Mouse (Mus musculus) small intestine, adult 2 months (tissue): ENCODE results near the gene Zc3hav1l. TPM values are rescaled to one million over a fixed set of nuclear protein-coding genes. Genes with fewer than 3 reads are reported as not detected.

ENCODE experiments used
- H3K27ac ChIP-seq: fragments of 200-500 bp; 2 replicates; pipeline ENCODE4 v1.5.1; 2012; ENCODE audit warnings: low read depth, low read length, control low read depth, inconsistent platforms; ENCODE audit not compliant: insufficient read depth
- H3K27me3 ChIP-seq: fragments of 200-500 bp; 2 replicates; pipeline ENCODE4 v1.6.1; 2012; ENCODE audit warnings: mild to moderate bottlenecking, moderate library complexity, low read length, inconsistent platforms; ENCODE audit not compliant: control insufficient read depth, insufficient read depth
- H3K36me3 ChIP-seq: fragments of 200-500 bp; 2 replicates; pipeline ENCODE4 v1.6.1; 2012; ENCODE audit warnings: mild to moderate bottlenecking, low read length, control low read depth, inconsistent platforms; ENCODE audit not compliant: control insufficient read depth, insufficient read depth
- H3K4me1 ChIP-seq: fragments of 200-500 bp; 2 replicates; pipeline ENCODE4 v1.6.1; 2012; ENCODE audit warnings: low read length, inconsistent platforms, mixed read lengths; ENCODE audit not compliant: control insufficient read depth, insufficient read depth, insufficient read length
- H3K4me3 ChIP-seq: fragments of 200-500 bp; 2 replicates; pipeline ENCODE4 v1.5.1; 2012; ENCODE audit warnings: low read depth, mild to moderate bottlenecking, control low read depth, inconsistent platforms, low read length, moderate library complexity
- CTCF ChIP-seq: fragments of 200-500 bp; IDR thresholded peaks from 2 replicates; pipeline ENCODE4 v1.5.1; 2012; ENCODE audit warnings: low read depth, mild to moderate bottlenecking, control low read depth, inconsistent platforms, low read length, moderate library complexity, mixed read lengths; ENCODE audit not compliant: insufficient replicate concordance, insufficient read length; ENCODE audit errors: extremely low read depth
- POLR2A ChIP-seq: fragments of 200-500 bp; IDR thresholded peaks from 2 replicates; pipeline ENCODE4 v1.6.1; 2012; ENCODE audit warnings: low read depth, mild to moderate bottlenecking, control low read depth, inconsistent platforms, low read length, moderate library complexity
- WGBS: fragments of 180-500 bp; shearing (Covaris S2); methylation state at CpG from one replicate; pipeline ENCODE4 v1.1.7; 2018; 5-methylcytosine and 5-hydroxymethylcytosine counted together
- polyA plus RNA-seq: library from polyadenylated mRNA; depleted of rRNA; stranded (reverse); fragments of >200 nt; gene quantifications from 2 replicates; pipeline ENCODE4 v1.2.3, GENCODE M21; 2012; rRNA removed

The Zc3hav1l gene
- 0.80 and 1.3 TPM in 2 replicates for polyA plus RNA-seq

GRCm38 (mm10) chr6:38298761-38299401 is at the start of gene Zc3hav1l:
Gene Zc3hav1l, minus strand, starts transcription at chr6:38299259.
- WGBS: 1% methylated on average over 70 of the region's 70 CpGs
- no peak within 1 kb of the TSS for H3K27ac ChIP-seq
- no peaks in the 10 kb centered on the region; the same call in 1 of the 2 replicates for H3K4me1 ChIP-seq
- no peaks in the 10 kb centered on the region for H3K27me3 ChIP-seq
- peak within 1 kb of the TSS; percentile 78 for H3K4me3 ChIP-seq
- no peaks in the 10 kb centered on the region; the same call in 1 of the 2 replicates for H3K36me3 ChIP-seq
- TF ChIP-seq CTCF: no peak
- no peak; the same call in 1 of the 2 replicates for TF ChIP-seq POLR2A

- Histone ChIP-seq H3K27me3 (no peaks in the 10 kb centered on the region), H3K4me1 (peaks cover 30% of the 10 kb centered on the region; the same call in 1 of the 2 replicates), H3K4me3 (no peak overlapping the region), H3K36me3 (0 out of 2 replicates have a peak, but pooled peaks cover 2% of the 10 kb centered on the region), H3K27ac (no peak overlapping the region)
- TF ChIP-seq POLR2A (no peak), CTCF (no peak)
- WGBS: 63% methylated on average over 5 of the region's 5 CpGs
These were observed 48.8 kb upstream of the Zc3hav1l start for GRCm38 (mm10) chr6:38347875-38348274.

GRCm38 (mm10) chr6:38345796-38346195 is 46.7 kb upstream of the Zc3hav1l start:
- H3K27me3 ChIP-seq: no peaks in the 10 kb centered on the region
- no peak overlapping the region for H3K4me3 ChIP-seq
- peak overlapping the region; percentile 52 for H3K27ac ChIP-seq
- 7% methylated on average over 7 of the region's 7 CpGs for WGBS
- H3K4me1 ChIP-seq: peaks cover 34% of the 10 kb centered on the region; the same call in 1 of the 2 replicates
- 0 out of 2 replicates have a peak, but pooled peaks cover 2% of the 10 kb centered on the region for H3K36me3 ChIP-seq
- TF ChIP-seq POLR2A: 0 out of 2 replicates have a peak, but pooled peaks have one; percentile 26
- no peak for TF ChIP-seq CTCF

- 60% methylated on average over 7 of the region's 7 CpGs for WGBS
- H3K27ac ChIP-seq: peak overlapping the region; percentile 21; the same call in 1 of the 2 replicates
- no peaks in the 10 kb centered on the region for H3K27me3 ChIP-seq
- no peak for TF ChIP-seq CTCF
- TF ChIP-seq POLR2A: no peak
- peaks cover 27% of the 10 kb centered on the region; the same call in 1 of the 2 replicates for H3K4me1 ChIP-seq
- H3K4me3 ChIP-seq: no peak overlapping the region
- peaks cover 11% of the 10 kb centered on the region for H3K36me3 ChIP-seq
These were observed 45.1 kb upstream of the Zc3hav1l start for GRCm38 (mm10) chr6:38344006-38344670.

- no peak for TF ChIP-seq POLR2A
- no peak for TF ChIP-seq CTCF
- H3K27me3 ChIP-seq: no peaks in the 10 kb centered on the region
- peak overlapping the region; percentile 60 for H3K27ac ChIP-seq
- H3K4me1 ChIP-seq: peaks cover 27% of the 10 kb centered on the region; the same call in 1 of the 2 replicates
- 56% methylated on average over 3 of the region's 3 CpGs for WGBS
- H3K4me3 ChIP-seq: no peak overlapping the region
- peaks cover 17% of the 10 kb centered on the region for H3K36me3 ChIP-seq
These were observed 44.5 kb upstream of the Zc3hav1l start for GRCm38 (mm10) chr6:38343581-38343980.

- no peaks in the 10 kb centered on the region for H3K27me3 ChIP-seq
- peaks cover 27% of the 10 kb centered on the region; the same call in 1 of the 2 replicates for H3K4me1 ChIP-seq
- no peak for TF ChIP-seq CTCF
- TF ChIP-seq POLR2A: no peak
- peak overlapping the region; percentile 35 for H3K4me3 ChIP-seq
- H3K27ac ChIP-seq: peak overlapping the region; percentile 82
- H3K36me3 ChIP-seq: peaks cover 24% of the 10 kb centered on the region
- 19% methylated on average over 8 of the region's 8 CpGs for WGBS
These were observed 43.6 kb upstream of the Zc3hav1l start for GRCm38 (mm10) chr6:38342666-38342992.
